Mouse (Mus musculus) heart, postnatal 0 days (tissue): Measurements from ENCODE around the gene Col6a5. TPM values are rescaled to one million over a fixed set of nuclear protein-coding genes. Genes with fewer than 3 reads are reported as not detected.
"Not testable (repeated sequence)": the region's sequence is repeated elsewhere in the genome, so short reads cannot be mapped to it uniquely, and the experiment has no call there.

ENCODE experiments used
- ATAC-seq: fragments of 200-750 bp; cut with Nextera tagmentation; 2 replicates; pipeline ENCODE4 v1.8.0; 2017; ENCODE audit warnings: low read depth, moderate number of reproducible peaks, moderate library complexity; ENCODE audit not compliant: insufficient read depth
- DNase-seq: peaks from one replicate; pipeline ENCODE4 v3.0.0-alpha.2; 2016; ENCODE audit warnings: low spot score
- H3K27ac ChIP-seq: fragments of 300-500 bp; sonication (generic); 2 replicates; pipeline ENCODE4 v1.5.1; 2014; ENCODE audit warnings: low read depth, mild to moderate bottlenecking
- H3K27me3 ChIP-seq: fragments of 300-500 bp; sonication (generic); 2 replicates; pipeline ENCODE4 v1.6.1; 2014; ENCODE audit warnings: low read length, mixed read lengths; ENCODE audit not compliant: control insufficient read depth, insufficient read depth
- H3K36me3 ChIP-seq: fragments of 300-500 bp; sonication (generic); replicated peaks from 2 replicates; pipeline ENCODE4 v1.6.1; 2014; ENCODE audit warnings: low read length, mixed read lengths; ENCODE audit not compliant: control insufficient read depth, insufficient read depth
- H3K4me1 ChIP-seq: fragments of 300-500 bp; sonication (generic); 2 replicates; pipeline ENCODE4 v1.6.1; 2014; ENCODE audit warnings: antibody characterized with exemption; ENCODE audit not compliant: control insufficient read depth, insufficient read depth
- H3K4me2 ChIP-seq: fragments of 300-500 bp; sonication (generic); 2 replicates; pipeline ENCODE4 v1.6.1; 2014; ENCODE audit warnings: low read depth, mild to moderate bottlenecking, low read length, moderate library complexity
- H3K4me3 ChIP-seq: fragments of 300-500 bp; sonication (generic); 2 replicates; pipeline ENCODE4 v1.5.1; 2014; ENCODE audit warnings: low read depth, low read length
- H3K9ac ChIP-seq: fragments of 300-500 bp; sonication (generic); replicated peaks from 2 replicates; pipeline ENCODE4 v1.6.1; 2014; ENCODE audit warnings: low read depth, low read length, mixed read lengths
- H3K9me3 ChIP-seq: fragments of 300-500 bp; sonication (generic); replicated peaks from 2 replicates; pipeline ENCODE4 v1.6.1; 2016; ENCODE audit warnings: low read length; ENCODE audit not compliant: control insufficient read depth
- CTCF ChIP-seq: IDR thresholded peaks from 2 replicates; pipeline ENCODE4 v1.5.1; 2016; ENCODE audit warnings: antibody characterized with exemption, control low read depth, low read depth
- EP300 ChIP-seq: IDR thresholded peaks from 2 replicates; pipeline ENCODE4 v1.6.1; 2016; ENCODE audit warnings: antibody characterized with exemption, low read depth
- WGBS: fragments of 180-500 bp; shearing (Covaris S2); extraction: QIAGEN DNeasy Blood & Tissue Kit; methylation state at CpG from one replicate; pipeline ENCODE4 v1.1.7; 2014; 5-methylcytosine and 5-hydroxymethylcytosine counted together
- polyA plus RNA-seq: library from polyadenylated mRNA; unstranded; fragments of >200 nt; fragmentation: Nextera tagmentation; extraction: Ambion mirVana; gene quantifications from 2 replicates; pipeline ENCODE4 v1.2.1, GENCODE M21; 2015
- total RNA-seq: library from RNA; depleted of rRNA; stranded (reverse); fragments of >200 nt; gene quantifications from 2 replicates; pipeline ENCODE4 v1.2.3, GENCODE M21; 2014; ENCODE audit warnings: low replicate concordance

Gene Col6a5
- total and polyA plus RNA-seq, 2 experiments from 2014 or later = 0.03 TPM; not detected in 1

DNA sequence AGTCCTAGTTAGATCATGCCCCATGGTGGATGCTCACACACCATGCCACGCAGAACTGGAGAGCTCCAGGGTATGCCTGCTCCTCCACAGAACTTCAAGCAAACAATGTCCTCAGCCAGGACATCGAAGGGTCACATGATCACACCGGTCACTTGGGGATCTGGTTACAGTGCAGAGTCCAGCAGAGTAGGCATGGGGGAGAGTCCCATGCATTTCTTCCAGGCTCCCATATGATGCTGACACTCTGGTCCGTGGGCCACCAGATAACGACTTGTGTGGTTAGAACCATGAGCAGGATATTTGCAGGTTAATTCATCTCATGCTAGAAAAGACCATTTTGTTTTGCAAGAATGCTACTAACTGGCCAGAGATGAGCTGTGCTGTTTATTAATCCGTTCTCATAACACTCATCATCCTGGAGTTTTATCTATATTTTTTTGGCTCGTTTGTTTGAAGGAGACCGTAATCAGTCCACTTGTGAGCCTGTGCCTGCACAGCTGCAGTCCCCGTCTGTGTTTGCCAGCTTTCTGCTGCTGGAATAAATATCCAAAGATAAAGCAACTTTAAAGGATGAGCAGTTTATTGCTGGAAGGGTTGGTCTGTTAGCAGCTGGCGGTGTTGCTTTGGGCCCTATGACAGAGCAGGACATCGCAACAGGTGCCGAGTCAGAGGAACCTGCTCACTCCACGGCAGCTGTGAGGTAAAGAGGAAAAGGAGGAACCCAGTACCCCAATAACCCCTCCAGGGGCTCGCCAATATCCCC lies 108.2 kb downstream of the Col6a5 start:
- TF ChIP-seq EP300 = no peak
- TF ChIP-seq CTCF = no peak
- no peak overlapping the region for H3K27ac ChIP-seq
- no peak for ATAC-seq
- H3K36me3 ChIP-seq = no peaks in the 10 kb centered on the region
- 50% methylated on average over 14 of the region's 14 CpGs for WGBS
- no peak for DNase-seq
- H3K4me1 ChIP-seq = no peaks in the 10 kb centered on the region
- no peak overlapping the region for H3K9ac ChIP-seq
- H3K27me3 ChIP-seq = no peaks in the 10 kb centered on the region
- no peaks in the 10 kb centered on the region for H3K9me3 ChIP-seq
- H3K4me2 ChIP-seq = no peak overlapping the region
- H3K4me3 ChIP-seq = no peak overlapping the region

DNA sequence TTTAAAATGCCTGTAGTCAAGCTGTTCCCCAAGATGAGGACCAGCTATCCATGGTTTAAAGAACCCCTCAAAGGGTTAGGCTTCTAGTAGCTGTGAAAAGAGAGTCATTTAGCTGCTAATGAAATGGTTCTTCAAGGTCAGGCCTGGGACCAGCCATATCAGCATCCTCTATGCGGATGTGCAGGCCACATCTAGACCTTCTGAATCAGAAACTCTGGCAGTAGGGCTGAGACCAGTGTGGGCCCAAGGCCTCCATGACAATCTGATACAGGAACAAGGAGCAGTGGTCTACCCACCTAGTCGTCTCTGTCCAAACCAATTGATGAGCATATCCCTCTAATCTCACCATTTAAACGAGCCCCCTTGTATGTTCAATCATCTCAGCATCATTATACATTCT lies 109.4 kb downstream of the Col6a5 start:
- Histone ChIP-seq H3K27ac (no peak overlapping the region), H3K4me3 (no peak overlapping the region), H3K9me3 (no peaks in the 10 kb centered on the region), H3K4me1 (no peaks in the 10 kb centered on the region), H3K36me3 (no peaks in the 10 kb centered on the region), H3K4me2 (no peak overlapping the region), H3K9ac (no peak overlapping the region), H3K27me3 (no peaks in the 10 kb centered on the region)
- WGBS = 71% methylated on average over 3 of the region's 3 CpGs
- ATAC-seq (no peak), DNase-seq (no peak)
- TF ChIP-seq CTCF (no peak), EP300 (no peak)

DNA sequence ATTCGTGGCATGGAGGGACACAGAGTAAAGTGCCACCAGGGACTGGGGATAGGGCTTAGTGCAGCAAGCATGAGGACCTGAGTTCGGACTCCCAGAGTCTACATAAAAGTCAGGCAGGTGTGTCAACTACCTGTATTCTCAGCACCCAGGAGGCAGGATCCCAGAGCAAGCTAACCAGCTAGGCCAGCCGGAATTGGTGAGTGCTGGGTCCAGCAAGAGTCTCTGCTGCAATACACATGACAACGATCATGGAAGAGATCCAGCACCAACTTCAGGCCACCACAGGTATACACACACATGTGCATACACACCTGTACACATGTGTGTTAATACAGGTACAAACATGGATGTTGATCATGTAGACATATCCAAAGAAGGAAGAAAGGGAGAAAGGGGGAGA lies 112.0 kb downstream of the Col6a5 start:
- Histone ChIP-seq H3K4me1 (no peaks in the 10 kb centered on the region), H3K27me3 (no peaks in the 10 kb centered on the region), H3K9ac (no peak overlapping the region), H3K4me2 (no peak overlapping the region), H3K36me3 (no peaks in the 10 kb centered on the region), H3K27ac (no peak overlapping the region), H3K4me3 (no peak overlapping the region), H3K9me3 (no peaks in the 10 kb centered on the region)
- ATAC-seq = no peak
- TF ChIP-seq CTCF (no peak), EP300 (no peak)
- 75% methylated on average over 4 of the region's 4 CpGs for WGBS
- no peak for DNase-seq

DNA sequence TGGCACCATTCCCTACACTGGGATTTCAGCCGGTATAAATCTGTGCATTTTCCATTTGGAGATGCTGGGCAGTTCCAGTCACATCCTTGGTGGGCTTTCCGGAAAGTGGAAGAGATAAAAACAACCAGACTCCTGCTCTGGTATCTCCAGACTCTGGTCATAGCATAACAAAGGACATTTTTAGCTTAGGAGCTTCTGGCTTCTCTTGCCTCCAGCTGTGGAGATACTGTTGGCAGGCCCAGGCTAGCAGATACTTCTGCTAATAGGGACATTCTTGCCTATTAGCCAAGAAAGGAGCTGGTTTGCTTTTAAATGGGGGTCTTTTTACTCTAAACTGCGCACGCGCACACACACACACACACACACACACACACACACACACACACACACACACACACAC lies 113.2 kb downstream of the Col6a5 start:
- Histone ChIP-seq H3K36me3 (no peaks in the 10 kb centered on the region), H3K27me3 (no peaks in the 10 kb centered on the region), H3K4me3 (no peak overlapping the region), H3K27ac (no peak overlapping the region), H3K4me2 (no peak overlapping the region), H3K9ac (no peak overlapping the region), H3K4me1 (no peaks in the 10 kb centered on the region), H3K9me3 (no peaks in the 10 kb centered on the region)
- WGBS = 61% methylated on average over 5 of the region's 5 CpGs
- DNase-seq = peak; percentile 24
- 0 out of 2 replicates have a peak, but pooled peaks have one; percentile 33 for ATAC-seq
- TF ChIP-seq EP300 (no peak), CTCF (no peak)

DNA sequence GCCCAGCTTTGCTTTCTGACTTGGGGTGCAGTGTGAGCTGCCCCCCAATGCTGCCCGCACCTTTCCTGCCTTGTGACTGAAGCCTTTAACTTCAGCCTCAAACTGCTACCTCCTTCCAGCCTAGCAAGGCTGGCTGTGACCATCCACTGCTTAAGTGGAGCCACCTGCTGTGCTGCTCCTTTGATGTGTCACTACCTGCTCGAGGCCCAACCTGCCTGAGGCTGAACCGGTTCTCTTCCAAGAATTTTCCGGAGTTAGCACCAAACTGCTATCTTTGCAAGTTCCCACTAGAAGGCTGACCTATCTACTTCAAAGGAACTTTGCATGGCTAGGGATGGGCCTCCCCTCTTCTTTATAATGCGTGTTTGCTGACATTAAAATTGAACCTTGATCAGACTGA lies 119.1 kb downstream of the Col6a5 start:
- H3K4me1 ChIP-seq, H3K27me3 ChIP-seq, ATAC-seq, H3K36me3 ChIP-seq, H3K27ac ChIP-seq, H3K9ac ChIP-seq, H3K9me3 ChIP-seq, H3K4me3 ChIP-seq, H3K4me2 ChIP-seq, DNase-seq: not testable (repeated sequence)
- WGBS = 56% methylated on average over 5 of the region's 5 CpGs

DNA sequence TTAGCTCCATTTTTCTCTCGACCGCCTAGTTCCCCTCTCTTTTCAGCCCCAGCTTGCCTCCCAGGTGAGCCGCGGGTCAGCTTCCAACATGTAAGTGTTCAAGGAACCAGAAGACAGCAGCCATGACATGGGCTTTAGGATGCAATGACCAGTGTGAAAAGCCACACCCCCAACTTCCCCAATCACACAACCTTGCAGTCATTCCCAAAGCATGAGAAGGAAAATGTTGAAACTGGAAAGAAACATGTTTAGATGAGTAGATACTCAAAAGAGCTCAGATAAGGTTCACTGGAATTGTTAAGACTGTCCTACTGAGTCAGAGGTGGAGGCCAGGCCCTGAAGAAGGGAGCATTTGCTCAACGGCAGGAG lies 121.3 kb downstream of the Col6a5 start:
- Histone ChIP-seq H3K36me3 (no peaks in the 10 kb centered on the region), H3K4me3 (no peak overlapping the region), H3K9me3 (no peaks in the 10 kb centered on the region), H3K9ac (no peak overlapping the region), H3K4me2 (no peak overlapping the region), H3K27me3 (no peaks in the 10 kb centered on the region), H3K4me1 (0 out of 2 replicates have a peak, but pooled peaks cover 14% of the 10 kb centered on the region), H3K27ac (no peak overlapping the region)
- ATAC-seq = no peak
- TF ChIP-seq EP300 (no peak), CTCF (no peak)
- WGBS = 83% methylated on average over 5 of the region's 5 CpGs
- no peak for DNase-seq
